Mouse (Mus musculus) embryonic facial prominence, embryonic 14.5 days (tissue): Measurements from ENCODE around the gene Ankfn1. TPM values are rescaled to one million over a fixed set of nuclear protein-coding genes. Genes with fewer than 3 reads are reported as not detected.

Source experiments
- ATAC-seq: fragments of 200-750 bp; cut with Nextera tagmentation; 2 replicates; pipeline ENCODE4 v1.8.0; 2017; ENCODE audit warnings: low read depth, moderate number of reproducible peaks, moderate TSS enrichment
- DNase-seq: peaks from one replicate; pipeline ENCODE4 v3.0.0-alpha.2; 2015; ENCODE audit warnings: low spot score
- H3K27ac ChIP-seq: fragments of 300-500 bp; sonication (generic); replicated peaks from 2 replicates; pipeline ENCODE4 v1.5.1; 2014; ENCODE audit warnings: low read depth, mild to moderate bottlenecking, low read length, moderate library complexity
- H3K27me3 ChIP-seq: fragments of 300-500 bp; sonication (generic); replicated peaks from 2 replicates; pipeline ENCODE4 v1.6.1; 2014; ENCODE audit warnings: low read length; ENCODE audit not compliant: control insufficient read depth, insufficient read depth
- H3K36me3 ChIP-seq: fragments of 300-500 bp; sonication (generic); 2 replicates; pipeline ENCODE4 v1.6.1; 2014; ENCODE audit warnings: low read length, mixed read lengths; ENCODE audit not compliant: control insufficient read depth, insufficient read depth
- H3K4me1 ChIP-seq: fragments of 300-500 bp; sonication (generic); 2 replicates; pipeline ENCODE4 v1.6.1; 2014; ENCODE audit warnings: antibody characterized with exemption, low read length; ENCODE audit not compliant: control insufficient read depth, insufficient read depth
- H3K4me2 ChIP-seq: fragments of 300-500 bp; sonication (generic); 2 replicates; pipeline ENCODE4 v1.6.1; 2014; ENCODE audit warnings: low read depth, mild to moderate bottlenecking, low read length, moderate library complexity, mixed read lengths
- H3K4me3 ChIP-seq: fragments of 300-500 bp; sonication (generic); 2 replicates; pipeline ENCODE4 v1.5.1; 2014; ENCODE audit warnings: low read depth, mild to moderate bottlenecking, low read length
- H3K9ac ChIP-seq: fragments of 300-500 bp; sonication (generic); 2 replicates; pipeline ENCODE4 v1.6.1; 2014; ENCODE audit warnings: low read depth, mild to moderate bottlenecking, low read length, moderate library complexity, mixed read lengths
- H3K9me3 ChIP-seq: fragments of 300-500 bp; sonication (generic); 2 replicates; pipeline ENCODE4 v1.6.1; 2016; ENCODE audit warnings: low read length; ENCODE audit not compliant: control insufficient read depth
- WGBS: fragments of 180-500 bp; shearing (Covaris S2); extraction: QIAGEN DNeasy Blood & Tissue Kit; methylation state at CpG from one replicate; pipeline ENCODE4 v1.1.7; 2014; 5-methylcytosine and 5-hydroxymethylcytosine counted together
- polyA plus RNA-seq: library from polyadenylated mRNA; unstranded; fragments of >200 nt; fragmentation: Nextera tagmentation; extraction: Ambion mirVana; gene quantifications from 2 replicates; pipeline ENCODE4 v1.2.1, GENCODE M21; 2014

Gene Ankfn1
- polyA plus RNA-seq, 1 experiment from 2014 or later: 2.0 TPM

DNA sequence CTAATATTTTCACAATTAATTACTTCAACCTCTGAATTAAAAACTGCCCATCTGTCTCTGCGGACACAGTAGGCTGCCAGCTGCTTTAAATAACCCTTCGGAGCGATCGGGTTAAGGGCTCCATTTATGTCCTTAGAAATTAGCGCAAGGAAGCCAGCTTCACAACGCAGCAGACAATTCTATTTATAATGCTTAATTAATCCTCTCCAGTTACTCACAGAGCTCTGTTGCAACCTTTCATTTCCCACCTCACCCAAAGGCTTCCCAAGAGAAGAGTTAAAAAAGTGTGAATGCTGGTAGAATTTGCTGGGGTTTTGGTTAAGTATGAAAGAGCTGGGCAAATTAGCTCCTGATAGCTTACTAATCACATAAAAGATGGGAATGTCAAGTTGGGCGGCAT lies 275.7 kb downstream of the Ankfn1 start:
- DNase-seq (peak; percentile 12), ATAC-seq (no peak)
- Histone ChIP-seq H3K36me3 (no peaks in the 10 kb centered on the region), H3K9me3 (no peaks in the 10 kb centered on the region), H3K27me3 (no peaks in the 10 kb centered on the region), H3K9ac (no peak overlapping the region), H3K4me3 (no peak overlapping the region), H3K4me1 (peaks cover 4% of the 10 kb centered on the region; the same call in 1 of the 2 replicates), H3K4me2 (no peak overlapping the region), H3K27ac (no peak overlapping the region)
- WGBS: 60% methylated on average over 7 of the region's 7 CpGs

- no peak; the same call in 1 of the 2 replicates for ATAC-seq
- no peak overlapping the region for H3K27ac ChIP-seq
- WGBS: 68% methylated on average over 2 of the region's 2 CpGs
- H3K27me3 ChIP-seq: no peaks in the 10 kb centered on the region
- no peak overlapping the region for H3K4me2 ChIP-seq
- H3K4me1 ChIP-seq: peaks cover 4% of the 10 kb centered on the region; the same call in 1 of the 2 replicates
- no peak overlapping the region for H3K9ac ChIP-seq
- peak; percentile 62 for DNase-seq
- no peaks in the 10 kb centered on the region for H3K9me3 ChIP-seq
- no peak overlapping the region for H3K4me3 ChIP-seq
- H3K36me3 ChIP-seq: no peaks in the 10 kb centered on the region
These were observed 276.5 kb downstream of the Ankfn1 start for GRCm38 (mm10) chr11:89500961-89501360.

DNA sequence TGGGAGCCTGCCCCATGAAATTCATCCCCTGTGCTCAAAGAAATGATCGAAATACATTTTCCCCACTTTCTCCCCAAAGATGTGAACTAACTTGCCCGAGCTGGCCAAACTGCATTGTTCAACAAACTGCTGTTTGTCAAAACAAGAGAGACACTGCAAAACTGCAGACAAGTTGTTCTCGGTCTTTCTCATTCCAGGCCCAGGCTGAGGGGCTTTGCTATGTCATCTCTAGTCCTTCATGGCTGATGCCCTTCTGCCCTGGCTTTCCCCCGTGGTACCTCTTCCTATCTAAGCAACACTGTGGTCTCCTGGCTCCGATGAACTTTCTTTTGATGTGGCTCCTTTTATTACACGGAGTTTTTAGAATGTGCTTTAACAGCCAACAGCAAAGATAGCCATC lies 296.4 kb downstream of the Ankfn1 start:
- Histone ChIP-seq H3K4me3 (no peak overlapping the region), H3K27me3 (no peaks in the 10 kb centered on the region), H3K4me2 (no peak overlapping the region), H3K9ac (no peak overlapping the region), H3K9me3 (no peaks in the 10 kb centered on the region), H3K27ac (no peak overlapping the region), H3K36me3 (no peaks in the 10 kb centered on the region), H3K4me1 (no peaks in the 10 kb centered on the region)
- 53% methylated on average over 6 of the region's 6 CpGs for WGBS
- DNase-seq (no peak), ATAC-seq (no peak)

GRCm38 (mm10) chr11:89476927-89477326 lies 300.5 kb downstream of the Ankfn1 start:
- Histone ChIP-seq H3K4me1 (no peaks in the 10 kb centered on the region), H3K4me2 (no peak overlapping the region), H3K9me3 (no peaks in the 10 kb centered on the region), H3K27ac (no peak overlapping the region), H3K9ac (no peak overlapping the region), H3K4me3 (no peak overlapping the region), H3K27me3 (no peaks in the 10 kb centered on the region), H3K36me3 (no peaks in the 10 kb centered on the region)
- WGBS: 60% methylated on average over 5 of the region's 5 CpGs
- DNase-seq (no peak), ATAC-seq (no peak)

DNA sequence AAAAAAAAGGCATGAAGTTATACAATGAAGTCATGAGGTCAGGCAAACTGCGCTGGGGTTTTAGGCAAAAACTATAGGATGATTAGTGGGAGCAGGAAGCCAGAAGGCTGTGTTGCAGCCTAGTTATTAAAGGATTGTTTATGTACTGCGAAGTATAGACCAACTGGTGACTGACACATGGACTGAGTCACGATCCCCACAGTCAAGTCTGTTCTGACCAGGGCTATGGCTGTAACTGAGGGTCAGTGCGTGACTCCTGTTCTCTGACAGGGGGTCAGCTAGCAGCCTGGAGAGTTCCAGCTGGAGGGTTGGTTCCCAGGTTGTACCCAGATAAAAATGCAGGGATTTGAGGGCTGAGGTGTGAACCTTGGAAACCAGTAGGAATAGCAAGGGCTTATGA lies 301.4 kb downstream of the Ankfn1 start:
- Histone ChIP-seq H3K9me3 (no peaks in the 10 kb centered on the region), H3K4me2 (no peak overlapping the region), H3K4me3 (no peak overlapping the region), H3K36me3 (no peaks in the 10 kb centered on the region), H3K27ac (no peak overlapping the region), H3K27me3 (no peaks in the 10 kb centered on the region), H3K4me1 (no peaks in the 10 kb centered on the region), H3K9ac (no peak overlapping the region)
- no peak for ATAC-seq
- WGBS: 76% methylated on average over 4 of the region's 4 CpGs
- DNase-seq: no peak

GRCm38 (mm10) chr11:89472871-89473270 lies 304.6 kb downstream of the Ankfn1 start:
- Histone ChIP-seq H3K9me3 (no peaks in the 10 kb centered on the region), H3K9ac (no peak overlapping the region), H3K27me3 (no peaks in the 10 kb centered on the region), H3K27ac (no peak overlapping the region), H3K36me3 (no peaks in the 10 kb centered on the region), H3K4me1 (no peaks in the 10 kb centered on the region), H3K4me2 (no peak overlapping the region), H3K4me3 (no peak overlapping the region)
- ATAC-seq: no peak
- 77% methylated on average over 4 of the region's 4 CpGs for WGBS
- no peak for DNase-seq

GRCm38 (mm10) chr11:89465381-89465780 lies 312.1 kb downstream of the Ankfn1 start:
- ATAC-seq (no peak), DNase-seq (no peak)
- 87% methylated on average over 4 of the region's 4 CpGs for WGBS
- H3K9me3 ChIP-seq: no peaks in the 10 kb centered on the region
- no peaks in the 10 kb centered on the region for H3K27me3 ChIP-seq
- no peaks in the 10 kb centered on the region for H3K4me1 ChIP-seq
- H3K4me2 ChIP-seq: no peak overlapping the region
- H3K9ac ChIP-seq: no peak overlapping the region
- H3K27ac ChIP-seq: no peak overlapping the region
- no peaks in the 10 kb centered on the region for H3K36me3 ChIP-seq
- H3K4me3 ChIP-seq: no peak overlapping the region

DNA sequence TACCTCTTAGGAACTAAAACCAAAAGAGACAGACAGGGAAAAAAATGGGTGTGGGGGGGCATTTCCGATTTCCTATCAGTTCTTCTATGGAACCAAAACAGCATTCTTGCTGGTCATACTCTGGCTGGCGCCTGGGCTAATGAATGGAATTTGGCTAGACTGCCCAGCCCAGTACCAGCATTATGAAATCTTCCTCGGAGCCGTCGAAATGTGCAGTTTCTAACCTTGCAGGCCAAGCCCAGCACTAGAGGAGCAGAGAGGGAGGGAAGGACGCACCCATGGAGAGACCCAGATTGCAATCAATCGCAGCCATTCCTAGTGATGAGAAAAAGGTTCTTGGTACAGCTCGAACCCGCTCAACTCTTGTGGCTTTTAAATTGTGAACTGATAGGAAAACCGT lies 315.2 kb downstream of the Ankfn1 start:
- DNase-seq: no peak
- Histone ChIP-seq H3K9ac (no peak overlapping the region), H3K4me3 (no peak overlapping the region), H3K27me3 (no peaks in the 10 kb centered on the region), H3K9me3 (no peaks in the 10 kb centered on the region), H3K36me3 (no peaks in the 10 kb centered on the region), H3K4me1 (no peaks in the 10 kb centered on the region), H3K4me2 (no peak overlapping the region), H3K27ac (no peak overlapping the region)
- 67% methylated on average over 10 of the region's 10 CpGs for WGBS
- no peak for ATAC-seq

GRCm38 (mm10) chr11:89459437-89459836 lies 318.0 kb downstream of the Ankfn1 start:
- no peak overlapping the region for H3K4me2 ChIP-seq
- ATAC-seq (no peak), DNase-seq (no peak)
- peaks cover 5% of the 10 kb centered on the region for H3K4me1 ChIP-seq
- H3K27me3 ChIP-seq: no peaks in the 10 kb centered on the region
- no peaks in the 10 kb centered on the region for H3K36me3 ChIP-seq
- H3K9ac ChIP-seq: no peak overlapping the region
- H3K4me3 ChIP-seq: no peak overlapping the region
- 83% methylated on average over 6 of the region's 6 CpGs for WGBS
- H3K27ac ChIP-seq: no peak overlapping the region
- no peaks in the 10 kb centered on the region for H3K9me3 ChIP-seq
